Mouse (Mus musculus) embryo, embryonic 9.5 days (tissue): ENCODE results near the gene Pou2f3.

Source experiments
- DNase-seq: peaks from one replicate; pipeline ENCODE4 v3.0.0-alpha.2; 2017; ENCODE audit errors: extremely low spot score

The Pou2f3 gene

DNA sequence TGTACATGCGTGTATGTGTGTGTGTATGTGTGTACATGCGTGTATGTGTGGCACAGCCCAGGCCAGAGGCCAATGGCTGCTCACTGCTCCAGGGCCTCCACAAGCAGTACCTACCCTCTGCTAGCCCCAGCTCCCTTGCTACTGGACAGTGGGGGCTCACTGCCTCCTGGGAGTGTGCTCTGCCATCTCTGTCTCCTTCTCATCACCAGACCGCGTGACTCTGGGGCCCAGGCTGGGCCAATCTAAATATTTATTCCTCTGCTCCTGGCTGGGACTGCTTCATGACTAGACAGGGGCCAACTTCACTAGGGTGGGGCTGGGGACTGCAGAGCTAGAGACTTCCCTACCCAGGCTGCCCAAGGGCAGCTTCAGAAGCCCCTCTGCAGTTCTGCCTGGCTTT lies 21.6 kb upstream of the Pou2f3 start:
- no peak for DNase-seq

DNA sequence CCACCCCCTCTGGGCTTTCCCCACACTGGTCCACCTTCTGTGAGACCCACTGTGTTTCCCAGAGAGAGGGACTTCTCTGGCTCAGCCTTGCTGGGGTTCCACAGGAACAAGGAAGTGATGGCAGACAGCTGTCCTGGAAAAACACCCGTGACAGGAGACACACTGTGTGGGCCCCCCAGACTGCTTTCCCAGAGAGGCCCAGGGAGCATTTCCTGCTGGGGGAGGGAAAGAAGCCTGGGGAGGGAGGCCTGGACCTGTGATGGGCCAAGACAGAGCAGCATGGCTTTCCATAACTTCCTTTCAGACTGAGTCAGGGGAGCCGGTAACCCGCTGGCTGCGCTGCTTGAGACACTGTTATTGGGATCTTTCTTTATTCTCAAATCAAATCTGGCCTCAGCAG lies 20.7 kb upstream of the Pou2f3 start:
- no peak for DNase-seq

DNA sequence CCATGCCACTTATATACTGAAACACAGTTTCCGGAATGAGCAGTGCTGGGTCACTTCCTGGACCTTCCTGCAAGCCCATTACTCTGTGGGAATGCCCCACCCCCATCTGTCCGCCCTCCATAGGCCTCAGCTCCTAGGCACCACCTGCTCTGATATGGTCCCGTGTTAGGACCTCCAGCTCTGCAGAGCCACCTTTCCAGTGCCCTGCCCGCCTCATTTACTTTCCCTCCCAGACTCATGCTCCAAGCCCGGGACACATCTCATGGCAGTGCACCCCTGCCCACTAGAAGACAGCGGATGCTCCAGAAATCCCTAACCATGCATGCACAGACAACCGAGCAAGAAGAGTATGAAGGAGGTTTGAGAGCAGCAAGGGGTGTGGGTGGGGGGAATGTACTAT lies 19.8 kb upstream of the Pou2f3 start:
- DNase-seq: no peak

DNA sequence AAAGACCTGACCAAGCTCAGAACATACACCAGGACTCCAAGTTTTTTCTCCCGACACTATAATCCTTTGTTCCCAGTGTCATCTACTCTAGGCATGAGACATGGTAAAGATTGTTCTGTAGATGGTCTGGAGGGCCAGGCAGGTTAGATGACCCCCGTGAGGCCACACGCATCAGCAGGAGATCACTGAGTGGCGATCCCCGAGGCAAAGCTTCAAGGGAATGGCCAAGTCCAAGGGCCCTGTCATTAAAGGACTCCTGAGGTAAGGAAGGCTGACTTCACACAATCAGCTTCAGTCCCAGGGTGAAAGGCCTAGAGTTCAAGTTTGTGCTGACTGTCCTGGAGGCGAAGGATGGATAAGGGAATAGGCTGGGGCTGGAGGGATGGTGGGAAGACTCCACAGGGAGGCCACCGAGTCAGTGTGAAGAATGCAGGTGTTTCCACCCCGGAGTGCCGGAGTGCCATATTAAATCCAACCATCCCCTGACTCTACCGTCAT lies 19.3 kb upstream of the Pou2f3 start:
- DNase-seq: no peak

DNA sequence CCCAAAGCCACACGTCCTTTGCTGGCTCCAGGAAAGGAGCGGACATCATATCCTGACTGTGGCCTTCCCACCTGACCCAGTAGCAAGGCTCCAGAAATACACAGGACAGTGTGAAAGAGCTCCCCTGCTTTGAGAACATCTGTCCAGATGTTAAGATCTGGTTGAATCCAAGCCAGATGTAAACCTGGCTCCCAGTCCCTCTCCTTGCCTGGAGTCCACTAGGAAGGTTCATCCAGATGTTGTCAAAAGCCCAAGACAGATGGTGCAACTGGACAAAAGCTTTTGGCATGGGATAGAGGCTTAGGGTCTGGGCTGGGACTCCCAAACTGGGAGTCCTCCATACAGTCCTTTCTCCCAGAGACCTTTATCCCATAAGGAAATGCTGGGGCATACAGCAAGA lies 18.6 kb upstream of the Pou2f3 start:
- no peak for DNase-seq

DNA sequence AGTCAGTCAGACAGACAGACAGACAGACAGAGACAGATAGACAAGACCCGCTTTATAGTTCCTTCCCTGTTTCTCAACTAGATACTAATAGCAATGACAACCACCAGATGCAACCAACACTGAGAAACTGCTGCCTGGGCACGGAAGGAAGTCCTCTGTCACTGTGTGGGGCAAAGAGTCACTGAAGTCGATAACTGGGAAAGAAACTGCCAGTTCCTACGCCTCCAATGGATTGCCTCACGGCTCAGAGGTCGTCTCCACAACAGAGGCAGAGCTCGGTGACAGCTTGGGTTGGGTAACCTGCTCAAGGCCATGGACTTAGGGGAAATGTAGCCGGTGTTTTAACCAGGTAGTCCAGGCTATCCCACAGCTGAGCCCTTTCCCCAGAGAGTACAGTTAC lies 17.5 kb upstream of the Pou2f3 start:
- DNase-seq: no peak

DNA sequence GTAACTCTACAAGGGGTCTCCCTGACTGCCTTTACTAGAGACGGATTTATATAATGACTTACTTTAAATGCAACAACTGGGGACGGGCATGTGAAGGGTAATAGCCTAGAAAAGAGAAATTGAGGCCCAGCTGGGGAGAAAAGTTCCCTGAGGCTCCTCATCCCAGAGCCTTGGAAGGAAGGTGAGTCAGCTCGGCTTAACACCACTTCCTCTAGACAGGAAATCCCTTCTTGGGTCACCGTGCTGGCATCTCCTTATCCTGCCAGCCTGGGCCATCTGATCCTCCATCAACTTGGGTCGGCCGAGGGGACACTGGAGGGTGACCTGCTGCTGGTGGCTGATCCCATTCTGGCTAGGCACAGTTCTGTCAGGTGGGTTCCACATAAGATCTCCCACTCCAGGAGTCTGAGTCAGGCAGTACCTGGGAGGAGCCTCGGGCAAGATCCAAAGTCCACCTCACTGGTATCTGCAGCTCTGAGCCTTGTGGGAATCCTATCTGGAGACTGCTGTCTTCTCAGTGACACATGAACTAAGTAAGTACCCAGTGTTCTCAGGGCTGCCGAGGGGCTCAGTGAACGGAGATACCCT lies 16.5 kb upstream of the Pou2f3 start:
- no peak for DNase-seq

DNA sequence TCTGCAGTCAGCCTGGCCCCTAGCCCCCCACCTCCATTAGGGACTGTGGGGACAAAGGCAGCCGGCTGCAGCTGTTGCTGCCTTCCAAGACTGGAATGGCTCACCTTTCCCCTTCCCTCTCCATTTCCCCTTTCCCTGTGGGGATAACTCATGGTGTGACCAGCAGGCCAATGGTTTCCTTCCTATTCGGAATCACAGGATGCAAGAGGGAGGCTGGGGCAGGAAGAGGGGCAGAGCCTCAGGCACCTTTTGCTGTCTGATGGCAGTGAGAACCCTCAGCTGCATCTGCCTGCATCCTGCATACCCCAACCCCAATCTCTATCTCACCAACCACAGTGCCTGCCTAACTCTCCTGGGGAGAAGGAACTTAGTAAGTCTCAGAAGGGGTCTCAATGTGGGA lies 15.3 kb upstream of the Pou2f3 start:
- DNase-seq: no peak

DNA sequence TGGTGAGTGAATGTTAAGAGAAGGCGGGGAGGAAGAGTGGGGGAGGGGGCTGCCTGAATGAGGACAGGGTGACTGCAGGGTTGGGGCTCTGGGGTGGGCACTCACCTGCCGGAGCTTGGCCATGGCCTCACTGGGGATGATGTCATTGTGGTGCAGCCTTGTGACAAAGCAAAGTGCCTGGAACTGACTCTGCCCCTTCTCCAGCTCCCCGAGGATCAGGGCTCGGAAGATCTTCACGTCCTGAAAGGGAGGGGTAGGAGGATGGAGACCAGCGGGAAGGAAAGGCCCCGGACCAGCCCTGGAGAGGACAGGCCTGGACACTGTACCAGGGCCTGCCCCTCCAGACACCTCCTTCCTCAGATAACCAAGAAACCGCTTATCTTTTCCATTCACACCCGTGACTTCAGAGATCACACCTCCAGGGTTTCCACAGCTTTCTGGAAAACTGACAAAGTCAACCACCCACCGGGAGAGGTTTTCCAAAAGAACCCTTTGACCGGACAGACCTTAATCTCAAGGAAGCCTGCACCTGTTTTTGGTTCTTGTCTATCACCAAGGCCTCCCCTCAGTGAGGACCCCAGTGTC lies 14.7 kb upstream of the Pou2f3 start:
- DNase-seq: no peak

DNA sequence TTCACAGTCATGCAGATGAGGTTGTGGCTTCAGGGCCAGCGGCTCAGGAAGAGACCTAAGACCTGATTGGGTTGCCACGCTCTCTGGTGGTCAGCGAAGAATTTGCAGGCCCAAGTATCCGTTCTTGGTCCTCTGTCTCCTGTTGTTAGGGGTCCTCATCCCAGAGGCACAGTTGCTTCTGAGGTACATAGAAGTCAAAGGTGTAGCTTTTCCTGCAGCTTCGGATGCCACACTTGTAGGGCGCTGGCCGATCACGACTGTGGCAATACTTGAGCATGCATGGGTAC lies 12.2 kb upstream of the Pou2f3 start:
- DNase-seq: no peak

DNA sequence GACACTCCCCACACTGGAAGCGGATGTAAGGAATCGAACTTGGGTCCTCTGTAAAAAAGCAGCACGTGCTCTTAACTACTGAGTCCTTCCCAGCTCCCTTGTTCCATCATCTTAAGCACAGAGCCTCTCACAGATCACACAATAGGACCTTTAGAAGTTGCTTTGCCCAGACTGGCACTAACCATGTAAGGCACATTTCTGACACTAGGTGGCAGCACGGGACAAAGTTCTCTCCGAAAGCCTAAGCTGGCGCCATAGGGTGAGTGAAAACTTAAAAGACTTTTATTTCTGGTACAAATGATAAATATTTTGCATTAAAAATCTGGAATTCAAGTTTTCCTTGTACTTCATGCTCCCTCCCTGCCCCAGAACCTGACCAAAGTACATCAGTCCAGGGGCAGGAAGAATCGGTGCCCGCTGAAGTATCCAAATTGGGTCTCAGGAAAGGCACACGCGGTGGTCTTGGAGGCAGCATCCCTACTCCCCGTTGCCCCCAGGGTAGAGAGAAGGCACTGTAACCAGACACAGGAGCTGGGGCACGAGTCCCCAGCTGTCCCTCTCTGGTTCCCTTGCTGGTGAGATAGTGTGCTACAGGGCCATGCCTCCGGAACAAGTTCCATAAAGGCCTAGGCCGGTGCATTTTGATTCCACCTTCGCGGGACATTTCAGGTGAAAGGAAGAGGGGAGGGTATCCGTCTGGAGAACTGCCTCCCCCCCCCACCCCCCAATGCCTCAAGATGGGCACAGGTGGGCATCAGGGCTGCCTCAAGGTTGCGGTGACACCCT lies 11.7 kb upstream of the Pou2f3 start:
- DNase-seq: peak; percentile 88

DNA sequence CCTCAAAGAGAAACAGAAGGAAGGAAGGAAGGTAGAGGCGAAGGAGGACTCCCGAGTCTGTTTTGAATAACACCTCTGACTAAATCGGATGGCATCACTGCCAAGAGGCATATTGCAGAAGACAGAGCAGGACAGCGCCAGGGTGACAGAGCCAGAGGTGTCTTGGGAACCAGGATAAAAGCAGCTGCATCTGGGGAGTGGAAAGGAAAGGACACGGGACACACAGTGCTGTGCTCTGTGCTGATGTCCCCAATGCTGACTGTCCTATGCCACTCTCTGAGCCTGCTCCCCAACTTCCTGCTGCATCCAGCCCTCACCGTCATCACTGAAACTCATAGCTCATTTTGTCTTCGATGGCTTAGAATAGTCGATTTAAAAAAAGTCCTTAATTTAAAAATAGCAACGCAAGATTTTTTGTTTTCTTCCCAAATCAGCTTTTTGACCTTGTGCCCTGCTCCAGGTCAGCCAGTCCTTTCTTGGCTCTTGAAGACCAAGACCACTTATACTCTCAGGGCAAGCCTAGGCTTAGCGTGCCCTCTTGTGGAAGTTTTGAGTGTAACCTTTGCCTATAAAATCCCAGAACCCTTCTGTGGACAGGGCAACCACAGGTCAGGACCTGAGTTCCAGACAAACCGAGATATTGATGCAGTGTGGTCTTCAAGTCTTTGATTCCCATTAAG lies 742 bp upstream of the Pou2f3 start:
- peak; percentile 69 for DNase-seq

DNA sequence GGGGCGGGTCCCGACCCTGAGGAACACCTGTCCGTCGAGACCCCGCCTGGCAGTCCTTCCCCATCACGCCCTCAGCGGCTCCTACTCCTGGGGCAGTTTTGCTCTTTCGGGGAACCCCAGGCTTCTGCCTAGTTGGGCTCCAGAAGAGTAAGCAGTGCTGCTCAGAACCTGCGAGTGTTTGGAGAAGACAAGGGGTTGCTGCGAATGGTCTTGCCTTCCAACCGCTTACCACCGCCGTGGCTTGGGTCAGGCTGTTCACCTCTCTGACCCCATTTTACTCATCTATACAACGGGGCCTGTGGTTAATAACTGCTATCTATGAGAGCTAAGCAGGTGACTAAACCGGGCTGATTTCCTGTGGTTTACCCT lies 4.2 kb downstream of the Pou2f3 start:
- no peak for DNase-seq

DNA sequence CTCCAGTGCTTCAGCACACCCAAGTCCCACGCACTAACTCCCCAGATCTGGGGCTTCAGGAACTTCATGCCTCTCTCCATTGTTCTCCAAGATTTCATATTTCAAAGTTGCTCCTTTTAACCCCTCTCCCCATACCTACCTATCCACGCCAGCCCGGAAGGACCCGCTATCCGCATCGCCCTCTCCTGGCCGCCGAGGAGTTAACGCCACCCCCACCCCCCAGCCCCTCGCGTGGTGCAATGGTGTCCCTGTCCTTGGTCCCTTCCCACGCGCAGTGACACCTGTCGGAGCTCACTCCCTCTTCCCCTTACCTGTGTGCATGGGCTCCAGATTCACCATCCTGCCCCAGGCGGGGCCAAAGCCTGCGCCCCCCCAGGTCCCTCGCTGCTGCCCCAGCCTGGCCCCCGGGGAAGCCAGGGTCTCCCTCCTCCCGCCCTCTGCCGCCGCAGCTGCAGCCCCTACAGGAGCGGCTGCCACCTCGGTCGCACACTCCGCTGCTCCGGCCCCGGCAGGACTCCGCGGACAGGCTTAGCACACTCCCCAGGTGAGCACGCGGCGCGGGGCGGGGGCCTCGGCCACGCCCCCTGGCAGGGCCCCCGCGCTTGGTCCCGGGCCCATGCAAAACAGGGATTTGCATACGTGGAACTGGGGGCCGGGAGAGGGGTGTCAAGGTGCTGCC lies 4.7 kb downstream of the Pou2f3 start:
- no peak for DNase-seq

DNA sequence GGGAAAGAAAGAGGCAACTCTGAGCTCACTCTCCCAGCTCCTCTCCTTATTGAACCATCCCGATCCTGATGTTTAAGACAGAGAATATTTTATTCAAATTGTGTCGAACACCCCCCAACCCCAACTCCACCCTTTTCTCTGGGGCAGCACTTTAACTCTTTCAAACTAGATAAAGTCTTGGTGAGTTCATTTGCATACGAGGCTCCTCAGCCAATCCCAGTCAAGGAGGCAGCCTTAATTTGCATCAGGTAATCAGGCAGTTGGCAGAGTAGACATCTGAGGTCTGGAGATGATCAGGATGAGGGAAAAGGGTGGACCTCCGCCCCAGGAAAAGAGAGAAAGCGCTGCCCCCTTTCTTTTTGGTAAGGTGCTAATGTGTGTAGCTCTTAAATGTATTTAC lies 10.0 kb downstream of the Pou2f3 start:
- peak; percentile 17 for DNase-seq

DNA sequence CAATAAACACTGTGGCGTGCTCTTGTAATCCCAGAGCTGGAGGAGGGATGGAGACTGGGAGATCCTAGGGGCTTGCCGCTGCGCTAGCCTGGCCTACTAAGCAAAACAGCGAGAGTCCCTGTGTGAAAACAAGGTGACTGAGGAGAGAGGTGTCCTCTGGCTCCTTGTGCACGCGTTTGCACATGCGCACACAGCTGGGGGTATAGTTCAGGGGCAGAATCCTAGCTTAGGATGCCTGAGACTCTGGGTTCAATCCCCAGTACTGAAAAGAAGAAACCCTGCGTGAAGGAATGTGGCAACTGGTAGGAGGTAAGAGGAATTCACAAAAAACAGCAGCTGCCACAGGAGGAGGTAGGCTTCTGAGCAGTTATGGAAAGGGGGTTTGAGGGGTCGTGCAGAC lies 16.2 kb downstream of the Pou2f3 start:
- no peak for DNase-seq

DNA sequence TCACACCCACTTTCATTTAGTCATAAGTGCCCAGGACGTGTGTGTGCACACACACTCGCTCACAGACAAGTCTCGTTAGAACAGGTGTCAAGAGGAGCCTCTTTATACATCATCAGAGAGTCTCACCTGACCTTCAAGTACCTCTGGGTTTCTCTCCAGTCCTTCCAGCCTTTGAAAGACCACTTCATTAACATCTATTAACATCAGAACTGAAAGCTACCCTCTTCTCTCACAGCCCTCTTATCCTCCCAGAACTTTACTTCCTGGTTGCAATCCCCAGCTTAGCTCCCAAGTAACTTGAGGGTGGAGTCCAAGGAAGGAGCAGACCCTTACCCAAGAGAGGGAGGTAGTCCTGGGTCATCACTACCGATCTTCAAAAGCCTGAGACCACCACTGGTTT lies 18.6 kb downstream of the Pou2f3 start:
- DNase-seq: no peak

DNA sequence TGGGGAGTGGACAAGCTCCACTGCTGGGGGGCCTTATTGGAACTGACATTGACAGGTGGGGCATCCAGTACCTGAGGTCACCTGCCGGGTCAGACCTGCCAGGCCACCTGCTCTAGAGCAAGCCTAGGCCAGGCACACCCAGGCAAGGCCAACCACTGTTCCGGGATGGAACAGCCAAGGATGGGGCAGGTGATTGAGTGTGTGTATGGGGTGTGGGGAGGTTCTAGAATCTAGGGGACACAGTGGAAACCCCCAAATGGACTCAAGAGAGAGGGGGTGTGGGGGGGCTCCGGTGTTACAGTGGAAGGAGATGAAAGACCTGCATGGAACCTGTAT lies 21.2 kb downstream of the Pou2f3 start:
- no peak for DNase-seq

DNA sequence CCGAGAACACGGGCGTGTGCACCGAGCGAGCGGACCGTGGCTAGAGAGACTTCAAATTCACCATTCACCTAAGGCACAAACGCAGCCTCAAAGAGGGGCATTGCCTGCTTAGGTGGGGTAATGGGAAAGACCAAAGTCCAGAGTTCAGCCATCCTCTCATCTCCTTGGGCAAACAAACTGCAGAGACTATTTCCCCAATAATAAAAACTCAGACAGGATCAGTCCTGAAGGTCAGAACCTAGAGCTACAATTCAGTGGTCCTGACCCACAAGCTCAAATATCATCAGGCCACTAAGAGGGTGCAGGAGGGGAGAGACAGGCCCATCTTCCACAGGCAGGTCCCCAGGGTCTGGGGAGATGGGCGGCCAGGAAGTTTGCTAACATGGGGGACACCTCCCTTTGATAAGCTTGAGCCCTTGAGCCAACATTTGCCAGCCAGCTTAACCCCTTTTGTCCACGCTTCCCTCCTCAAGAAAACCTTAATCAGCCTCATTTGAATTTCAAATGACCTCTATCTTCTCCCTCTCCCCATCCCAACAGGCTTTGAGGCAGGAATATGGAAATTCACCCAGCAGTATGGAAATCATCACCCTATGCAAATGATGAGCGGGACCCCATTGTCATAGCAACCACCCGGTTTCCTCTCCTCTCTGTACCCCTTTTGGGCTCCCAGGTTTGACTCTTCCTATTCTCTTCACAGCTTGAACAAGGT lies 21.7 kb downstream of the Pou2f3 start:
- DNase-seq: no peak

DNA sequence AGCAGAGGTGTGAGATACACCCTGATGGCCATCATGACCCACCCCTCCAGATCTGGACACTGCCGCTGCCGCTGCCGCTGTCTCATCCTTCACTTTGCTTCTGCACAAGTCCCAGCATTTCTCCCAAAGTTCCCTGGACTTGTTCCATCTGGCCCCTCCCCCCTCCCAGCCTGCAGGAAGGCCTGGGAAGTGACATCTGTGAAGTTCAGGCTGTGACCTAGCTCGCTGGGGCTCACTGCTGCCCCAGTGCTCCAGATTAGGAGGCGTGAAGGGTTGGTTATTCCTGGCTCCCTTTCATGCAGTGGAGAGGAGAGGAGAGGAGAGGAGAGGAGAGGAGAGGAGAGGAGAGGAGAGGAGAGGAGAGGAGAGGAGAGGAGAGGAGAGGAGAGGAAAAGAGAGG lies 30.6 kb downstream of the Pou2f3 start:
- DNase-seq: peak; percentile 7

DNA sequence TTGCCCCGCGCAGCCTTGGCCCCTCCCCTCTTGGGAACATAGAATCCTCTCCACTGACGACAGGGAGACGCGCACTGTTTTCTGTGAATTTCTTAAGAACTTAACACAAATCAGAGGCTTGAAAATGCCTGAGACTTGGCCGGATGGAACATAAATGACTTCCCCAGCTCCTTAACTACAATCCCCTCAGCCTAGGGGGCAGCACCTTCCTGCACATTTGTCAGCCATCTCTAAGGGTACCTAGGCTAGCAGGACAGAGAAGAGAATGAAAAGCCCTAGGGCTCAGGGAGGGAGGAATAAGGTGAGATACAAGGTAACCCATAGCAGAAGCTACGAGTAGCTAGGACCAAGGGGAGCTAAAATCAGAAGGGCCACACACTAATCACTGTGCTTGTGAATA lies 32.0 kb downstream of the Pou2f3 start:
- DNase-seq: no peak

DNA sequence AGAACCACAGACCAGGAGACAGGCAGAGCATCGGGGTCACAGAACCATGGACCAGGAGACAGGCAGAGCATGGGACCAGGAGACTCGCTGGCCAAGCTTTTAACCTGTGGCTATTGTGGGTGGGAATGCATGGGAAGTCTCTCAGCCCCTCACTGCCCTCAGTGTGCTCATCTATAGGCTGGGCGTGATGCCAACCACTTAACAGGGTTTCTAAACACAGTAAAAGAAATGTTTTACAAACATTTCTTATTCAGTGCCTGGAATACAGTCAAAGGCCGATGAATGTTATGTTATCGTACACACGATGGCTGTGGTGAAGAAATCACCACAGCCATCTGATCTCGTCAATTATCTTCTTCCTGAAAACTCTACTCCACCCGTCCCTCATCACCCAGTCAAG lies 43.1 kb downstream of the Pou2f3 start:
- no peak for DNase-seq
